Mouse (Mus musculus) spleen, postnatal 10 days (tissue): ENCODE data around the gene Pdpr.
A peak's percentile ranks its signal among the peaks of the same experiment; 100 is the strongest.
"Not testable (repeated sequence)": the region's sequence is repeated elsewhere in the genome, so short reads cannot be mapped to it uniquely, and the experiment has no call there.

Experiments
- DNase-seq, 2 experiments: peaks; one replicate each; pipeline ENCODE4 v3.0.0; 2021 to 2022; ENCODE audit warnings: low spot score in 2 of 2

Pdpr gene

GRCm38 (mm10) chr8:111093865-111094718 lies at the start of gene Pdpr:
Gene Pdpr, plus strand, starts transcription at chr8:111094630.
- DNase-seq: peak; percentile 86 to 95

DNA sequence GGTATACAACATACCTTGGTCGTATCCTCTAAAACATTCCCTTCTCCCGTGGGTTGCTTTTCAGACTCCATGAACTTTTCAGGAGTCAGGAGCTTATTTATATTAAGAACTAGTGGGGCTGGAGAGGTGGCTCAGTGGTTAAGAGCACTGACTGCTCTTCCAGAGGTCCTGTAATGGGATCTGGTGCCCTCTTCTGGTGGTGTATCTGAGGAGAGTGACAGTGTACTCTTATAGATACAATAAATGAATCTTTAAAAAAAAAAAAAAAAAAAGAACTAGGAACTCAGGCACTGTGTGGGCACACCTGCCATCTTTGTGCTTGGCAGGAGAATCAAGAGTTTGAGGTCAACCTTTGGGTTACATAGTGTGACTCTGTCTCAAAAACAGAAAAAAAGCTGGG lies 45.7 kb upstream of the Pdpr start:
- no peak for DNase-seq

- DNase-seq: no peak
These were observed 45.3 kb upstream of the Pdpr start for GRCm38 (mm10) chr8:111049106-111049505.

DNA sequence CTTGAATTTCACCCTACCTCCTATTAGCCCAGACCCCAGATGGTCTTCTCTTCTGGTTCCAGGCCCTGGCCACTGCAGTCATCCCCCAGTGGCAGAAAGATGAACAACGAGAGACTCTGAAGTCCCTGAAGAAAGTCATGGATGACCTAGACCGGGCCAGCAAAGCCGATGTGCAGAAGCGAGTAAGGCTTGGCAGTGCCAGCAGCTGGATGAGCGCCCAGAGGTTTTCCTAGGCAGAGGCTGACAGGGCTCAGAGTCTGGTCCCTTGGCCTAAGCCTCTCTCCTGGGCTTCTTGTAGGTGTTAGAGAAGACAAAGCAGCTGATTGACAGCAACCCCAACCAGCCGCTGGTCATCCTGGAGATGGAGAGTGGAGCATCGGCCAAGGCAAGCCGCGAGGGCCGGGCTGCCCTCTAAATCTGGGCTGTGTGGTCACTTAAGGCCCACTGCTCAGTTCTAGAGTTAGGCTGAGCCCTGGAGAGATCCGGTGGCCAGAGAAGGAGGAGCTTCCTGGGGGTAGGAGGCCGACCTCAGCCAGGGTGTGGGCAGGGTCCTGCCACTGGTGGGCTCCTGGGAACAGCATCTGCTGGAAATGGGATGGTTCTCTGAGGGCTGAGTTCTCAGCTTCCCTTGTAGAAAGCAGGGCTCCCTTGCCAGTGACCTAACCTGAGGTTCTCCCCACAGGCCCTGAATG lies 40.5 kb upstream of the Pdpr start:
- DNase-seq: no peak

- DNase-seq: no peak
These were observed 39.3 kb upstream of the Pdpr start for GRCm38 (mm10) chr8:111055031-111055634.

DNA sequence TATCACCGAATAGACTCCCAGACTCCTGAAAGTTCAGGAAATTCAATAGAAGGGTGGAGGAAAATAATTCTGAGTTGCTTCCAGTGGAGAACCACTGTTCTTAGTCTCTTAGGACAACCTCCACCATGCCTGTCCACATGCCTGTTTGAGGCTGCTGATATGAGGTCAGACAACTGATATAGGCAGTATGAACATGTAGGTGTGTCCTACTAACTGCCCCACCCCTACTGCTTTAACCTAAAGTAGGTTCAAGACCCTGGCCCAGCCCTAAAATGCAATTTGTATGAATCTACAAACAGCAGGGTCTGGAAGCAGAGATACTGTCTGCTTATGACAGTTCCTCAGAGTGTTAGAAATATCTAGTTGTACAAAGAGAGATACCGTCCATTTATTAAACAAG lies 38.8 kb upstream of the Pdpr start:
- no peak for DNase-seq

DNA sequence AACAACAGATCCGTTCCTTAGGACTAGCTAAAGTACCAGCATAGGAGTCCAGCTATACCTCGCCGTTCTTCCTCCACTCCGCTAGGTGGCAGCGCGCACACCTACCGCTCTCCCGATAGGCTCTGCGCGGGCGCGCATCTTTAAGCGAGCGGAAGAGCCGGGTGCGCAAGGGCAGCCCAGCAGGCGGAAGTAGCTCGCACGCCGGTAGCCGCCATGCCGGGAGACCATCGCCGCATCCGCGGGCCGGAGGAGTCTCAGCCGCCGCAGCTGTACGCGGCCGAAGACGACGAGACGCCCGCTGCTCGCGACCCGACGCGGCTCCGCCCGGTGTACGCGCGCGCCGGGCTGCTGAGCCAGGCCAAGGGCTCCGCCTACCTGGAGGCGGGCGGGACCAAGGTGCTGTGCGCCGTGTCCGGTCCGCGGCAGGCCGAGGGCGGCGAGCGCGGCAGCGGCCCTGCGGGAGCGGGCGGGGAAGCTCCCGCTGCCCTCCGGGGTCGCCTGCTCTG lies 38.2 kb upstream of the Pdpr start, which contains the start of gene Exosc6:
Exosc6 (plus strand) TSS at position 182 of the 506 bp plus-strand sequence.
- peak; percentile 88 to 93 for DNase-seq

- DNase-seq: peak; percentile 46 to 56
These were observed 37.6 kb upstream of the Pdpr start for GRCm38 (mm10) chr8:111056691-111057293.

DNA sequence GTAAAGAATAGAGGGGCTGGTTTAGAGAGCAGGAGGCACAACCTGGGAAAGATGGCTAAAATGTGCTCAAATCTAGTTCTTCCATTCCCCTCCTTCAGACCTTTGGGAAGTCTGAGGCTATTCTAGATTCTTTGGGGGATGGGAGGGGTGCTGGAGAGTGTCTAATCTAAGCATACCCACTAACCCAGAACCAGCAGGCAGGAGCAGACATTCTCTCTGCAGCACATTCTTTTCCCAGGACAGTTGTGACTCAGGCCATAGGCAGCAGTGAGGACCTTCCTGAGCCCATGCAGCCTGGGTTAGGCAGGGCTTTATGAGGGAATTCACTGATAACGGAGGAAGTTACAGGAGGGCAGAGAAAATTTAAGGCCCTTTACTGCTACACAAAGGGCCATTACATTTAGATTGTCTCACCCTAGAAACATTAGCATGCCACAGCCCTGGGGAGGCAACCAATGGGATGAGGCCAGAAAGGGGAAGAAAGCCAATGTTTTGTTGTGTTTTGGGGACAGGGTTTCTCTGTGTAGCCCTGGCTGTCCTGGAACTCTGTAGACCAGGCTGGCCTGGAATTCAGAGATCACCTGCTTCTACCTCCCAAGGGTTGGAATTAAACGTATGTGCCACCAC lies 35.4 kb upstream of the Pdpr start:
- DNase-seq: no peak

DNA sequence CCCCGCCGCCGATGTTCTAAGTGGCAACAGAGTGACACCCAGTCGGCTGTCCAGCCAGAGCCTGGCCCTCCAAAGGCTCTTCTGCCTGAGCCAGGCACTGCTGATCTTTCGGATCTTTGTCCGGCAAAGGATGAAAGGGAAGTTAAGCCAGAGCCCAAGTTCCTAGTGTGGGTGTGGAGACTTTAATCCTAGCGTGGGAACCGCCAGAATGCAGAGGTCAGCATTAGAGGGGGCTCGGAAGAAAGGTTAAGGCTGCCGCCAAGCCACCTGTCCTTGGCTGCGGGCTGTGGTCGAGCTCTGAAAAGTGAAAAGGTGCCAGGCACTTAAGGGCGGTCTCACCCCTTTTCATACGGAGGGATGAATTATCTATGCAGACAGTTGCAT lies 32.8 kb upstream of the Pdpr start:
- no peak for DNase-seq

GRCm38 (mm10) chr8:111062072-111062757 lies 32.2 kb upstream of the Pdpr start:
- DNase-seq: peak; percentile 85 to 87

DNA sequence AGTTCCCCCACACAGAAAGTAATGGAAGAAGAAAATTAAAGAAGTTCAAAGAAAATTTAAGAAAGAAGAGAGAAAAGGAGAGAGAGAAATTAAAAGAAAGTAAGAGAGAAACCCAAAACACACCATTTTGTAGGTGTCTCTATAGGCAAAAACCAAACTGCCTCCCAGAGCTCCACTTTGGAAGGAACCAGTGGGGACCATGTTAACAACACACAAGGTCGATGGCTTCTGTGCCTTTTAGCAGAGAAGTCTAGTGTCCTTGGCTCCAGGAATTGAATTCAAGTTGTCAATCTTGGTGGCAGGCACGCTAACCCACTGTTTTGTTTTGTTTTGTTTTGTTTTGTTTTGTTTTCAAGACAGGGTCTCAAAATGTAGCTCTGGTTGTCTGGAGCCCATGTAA lies 31.5 kb upstream of the Pdpr start:
- DNase-seq: no peak

DNA sequence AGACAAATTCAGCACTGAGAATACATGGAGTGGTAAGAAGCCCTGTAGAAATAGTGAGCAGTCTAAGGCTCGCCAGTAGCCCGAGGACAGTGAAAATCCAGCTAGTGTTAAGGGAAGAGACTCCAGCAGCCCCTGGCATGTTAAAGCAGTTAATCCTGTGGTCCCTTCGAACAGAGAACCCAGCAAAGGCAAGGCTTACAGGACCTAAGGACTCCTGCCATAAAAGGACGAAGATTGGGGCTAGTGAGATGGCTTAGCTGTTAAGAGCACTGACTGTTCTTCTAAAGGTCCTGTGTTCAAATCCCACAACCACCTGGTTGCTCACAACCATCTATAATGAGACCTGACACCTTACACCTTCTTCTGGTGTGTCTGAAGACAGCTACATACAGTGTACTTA lies 28.1 kb upstream of the Pdpr start:
- DNase-seq: no peak

DNA sequence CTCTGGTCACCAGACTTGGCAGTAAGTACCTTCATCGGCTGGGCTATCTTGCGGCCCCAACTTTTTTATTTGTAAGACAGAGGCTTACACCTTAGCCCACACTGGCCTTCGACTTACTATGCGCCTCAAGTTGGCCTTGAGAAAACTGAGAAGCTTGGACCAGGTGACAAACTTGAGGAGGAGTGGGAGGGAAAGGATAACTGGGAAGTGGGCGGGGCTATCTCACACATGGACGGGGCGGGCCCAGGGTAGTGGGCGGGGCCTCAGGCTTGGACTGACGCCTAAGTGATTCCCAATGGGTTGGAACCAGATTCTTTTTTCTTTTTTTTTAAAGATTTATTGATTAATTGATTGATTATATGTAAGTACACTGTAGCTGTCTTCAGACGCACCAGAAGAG lies 27.0 kb upstream of the Pdpr start:
- DNase-seq: no peak

- not testable (repeated sequence) for DNase-seq
These were observed 25.8 kb upstream of the Pdpr start for GRCm38 (mm10) chr8:111068660-111069059.

- no peak for DNase-seq
These were observed 18.5 kb upstream of the Pdpr start for GRCm38 (mm10) chr8:111075926-111076325.

- no peak for DNase-seq
These were observed 15.0 kb upstream of the Pdpr start for GRCm38 (mm10) chr8:111079461-111079860.

DNA sequence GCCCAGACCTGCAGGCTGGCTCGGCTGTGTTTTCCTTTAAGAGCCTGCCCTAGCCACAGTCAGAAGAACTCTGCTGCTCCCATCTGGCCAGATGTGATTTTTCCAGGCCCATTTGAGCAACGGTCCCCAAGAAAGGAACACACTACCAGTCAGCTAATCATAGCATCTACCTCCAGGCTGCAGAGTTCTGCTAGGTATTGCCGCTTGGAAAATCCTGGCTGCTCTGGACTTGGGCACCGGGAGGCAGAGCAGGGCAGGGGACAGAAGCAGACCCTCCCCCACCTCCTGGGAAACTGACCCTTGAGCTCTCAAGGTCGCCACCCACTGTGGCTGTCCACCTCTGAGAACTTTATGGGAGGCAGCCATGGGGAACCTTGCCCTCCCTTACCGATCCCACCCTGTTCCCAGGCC lies 14.6 kb upstream of the Pdpr start:
- no peak for DNase-seq

DNA sequence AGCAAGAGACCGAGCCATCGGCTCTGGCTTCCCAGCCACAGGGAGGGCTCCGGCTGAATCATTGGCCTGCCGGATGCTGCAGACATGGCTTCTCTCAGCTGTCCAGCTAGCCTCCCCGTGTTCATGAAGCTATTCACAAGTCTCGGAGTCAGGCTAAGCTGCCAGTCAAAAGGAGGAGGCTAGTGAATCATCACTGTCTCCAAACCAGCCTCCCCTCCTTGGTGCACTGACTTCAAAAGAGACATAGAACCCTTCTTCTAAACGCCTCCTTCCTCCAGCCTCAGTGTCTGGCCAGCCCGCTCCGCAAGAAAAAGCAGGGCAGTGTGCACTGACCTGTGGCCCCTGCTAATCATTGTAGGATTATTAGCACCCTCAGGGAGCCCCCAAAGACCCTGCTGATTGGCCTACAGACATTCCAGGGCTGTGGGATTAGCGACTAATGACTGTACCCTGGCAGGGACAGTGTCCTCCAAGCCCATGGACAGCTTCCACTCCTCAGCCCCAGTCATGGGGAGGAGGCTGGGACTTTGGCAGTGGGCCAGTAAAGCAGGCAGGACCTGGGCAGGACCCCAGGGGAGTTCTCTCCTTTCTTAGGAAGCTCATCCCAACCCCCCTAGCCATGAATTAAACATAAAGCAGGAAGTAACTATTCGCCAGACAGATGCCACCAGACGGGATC lies 12.7 kb upstream of the Pdpr start:
- no peak for DNase-seq

DNA sequence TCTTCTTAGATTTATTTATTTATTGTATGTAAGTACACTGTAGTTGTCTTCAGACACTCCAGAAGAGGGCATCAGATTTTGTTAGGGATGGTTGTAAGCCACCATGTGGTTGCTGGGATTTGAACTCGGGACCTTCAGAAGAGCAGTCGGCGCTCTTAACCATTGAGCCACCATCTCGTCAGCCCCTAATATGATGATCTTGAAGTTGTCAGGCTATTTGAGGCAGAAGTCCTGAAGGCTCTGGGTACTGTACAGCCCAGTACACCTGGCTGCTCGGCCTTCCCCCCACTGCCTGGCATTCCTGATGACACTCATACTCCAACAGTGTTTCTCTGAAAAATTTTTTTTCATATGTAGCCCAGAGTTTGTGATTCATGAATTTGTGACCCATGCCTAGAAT lies 10.5 kb upstream of the Pdpr start:
- DNase-seq: not testable (repeated sequence)
